Mouse (Mus musculus) T-helper 17 cell (primary cell): Measurements from ENCODE around the gene Utf1.

Experiments
- in situ Hi-C, 2 experiments: fragments of 300-600 bp; cut with MboI, MseI; formaldehyde crosslinking; loops; 1 replicate in 1 of 2; 2 replicates in 1 of 2; pipeline ENCODE4 v1.15.1; 2025; ENCODE audit warnings: high pct_unique_total_duplicates in 2 of 2

Gene Utf1

GRCm38 (mm10) chr7:139937138-139937537 lies 6.5 kb upstream of the Utf1 start:
- in situ Hi-C loops = no loop called here

GRCm38 (mm10) chr7:139937810-139938209 lies 5.8 kb upstream of the Utf1 start:
- in situ Hi-C loops = no loop called here

GRCm38 (mm10) chr7:139940476-139941209 lies 2.9 kb upstream of the Utf1 start:
- in situ Hi-C loops = loop anchor here in 1 of 2 experiments (5.0 kb wide), 1 partner anchor 52 kb away; the partner anchor contains the start of gene Adam8

- in situ Hi-C loops = loop anchor here in 1 of 2 experiments (5.0 kb wide), 1 partner anchor 48 kb away; the partner anchor contains the start of gene Adam8
Observed at GRCm38 (mm10) chr7:139944291-139945240, 977 bp downstream of the Utf1 start.

GRCm38 (mm10) chr7:139945516-139945915 lies 1.9 kb downstream of the Utf1 start:
- in situ Hi-C loops = no loop called here

GRCm38 (mm10) chr7:139946032-139946431 lies 2.4 kb downstream of the Utf1 start:
- in situ Hi-C loops = no loop called here

GRCm38 (mm10) chr7:139949893-139950282 lies 6.3 kb downstream of the Utf1 start:
- in situ Hi-C loops = loop anchor here in 1 of 2 experiments (10.0 kb wide), 1 partner anchor 1405 kb away; no protein-coding TSS in a partner anchor

GRCm38 (mm10) chr7:139950283-139950971 lies 6.8 kb downstream of the Utf1 start:
- in situ Hi-C loops = loop anchor here in 1 of 2 experiments (10.0 kb wide), 1 partner anchor 1404 kb away; no protein-coding TSS in a partner anchor

- in situ Hi-C loops = loop anchor here in 1 of 2 experiments (10.0 kb wide), 1 partner anchor 1404 kb away; no protein-coding TSS in a partner anchor
Observed at GRCm38 (mm10) chr7:139951079-139951478, 7.5 kb downstream of the Utf1 start.

- in situ Hi-C loops = loop anchor here in 1 of 2 experiments (10.0 kb wide), 1 partner anchor 1403 kb away; no protein-coding TSS in a partner anchor
Observed at GRCm38 (mm10) chr7:139951991-139952633, 8.5 kb downstream of the Utf1 start.

GRCm38 (mm10) chr7:139955505-139955904 lies 11.9 kb downstream of the Utf1 start:
- in situ Hi-C loops = loop anchor here in 1 of 2 experiments (10.0 kb wide), 1 partner anchor 1399 kb away; no protein-coding TSS in a partner anchor

- in situ Hi-C loops = loop anchor here in 1 of 2 experiments (10.0 kb wide), 1 partner anchor 1398 kb away; no protein-coding TSS in a partner anchor
Observed at GRCm38 (mm10) chr7:139956658-139957057, 13.1 kb downstream of the Utf1 start.

- in situ Hi-C loops = loop anchor here in 1 of 2 experiments (10.0 kb wide), 1 partner anchor 1397 kb away; no protein-coding TSS in a partner anchor
Observed at GRCm38 (mm10) chr7:139957437-139957836, 13.8 kb downstream of the Utf1 start.

- in situ Hi-C loops = loop anchor here in 1 of 2 experiments (10.0 kb wide), 1 partner anchor 1397 kb away; no protein-coding TSS in a partner anchor
Observed at GRCm38 (mm10) chr7:139957958-139958357, 14.4 kb downstream of the Utf1 start.

- in situ Hi-C loops = no loop called here
Observed at GRCm38 (mm10) chr7:139961141-139961540, 17.6 kb downstream of the Utf1 start.

GRCm38 (mm10) chr7:139963814-139964213 lies 20.2 kb downstream of the Utf1 start:
- in situ Hi-C loops = no loop called here

- in situ Hi-C loops = no loop called here
Observed at GRCm38 (mm10) chr7:139967175-139967574, 23.6 kb downstream of the Utf1 start.

GRCm38 (mm10) chr7:139968428-139968827 lies 24.8 kb downstream of the Utf1 start:
- in situ Hi-C loops = no loop called here

GRCm38 (mm10) chr7:139969348-139970130 lies 25.9 kb downstream of the Utf1 start:
- in situ Hi-C loops = loop anchor here in 1 of 2 experiments (10.0 kb wide), 2 partner anchors 565 to 1205 kb away; partner anchors contain the start of gene Rnh1
